Mouse (Mus musculus) heart, adult 2 months (tissue): ENCODE data around the gene Fam102b. TPM values are rescaled to one million over a fixed set of nuclear protein-coding genes. Genes with fewer than 3 reads are reported as not detected.

ENCODE experiments used
- DNase-seq, 2 experiments: peaks; one replicate each; pipeline ENCODE4 v3.0.0; 2021
- H3K27ac ChIP-seq: fragments of 200-600 bp; 2 replicates; pipeline ENCODE4 v1.8.1; 2022
- H3K27me3 ChIP-seq: fragments of 200-500 bp; 2 replicates; pipeline ENCODE4 v1.6.1; 2012; ENCODE audit warnings: mild to moderate bottlenecking, low read length, inconsistent platforms, mixed read lengths; ENCODE audit not compliant: control insufficient read depth, insufficient read depth
- H3K36me3 ChIP-seq: fragments of 200-500 bp; 2 replicates; pipeline ENCODE4 v1.6.1; 2012; ENCODE audit warnings: low read length, inconsistent platforms; ENCODE audit not compliant: control insufficient read depth, insufficient read depth
- H3K4me1 ChIP-seq: fragments of 200-500 bp; 2 replicates; pipeline ENCODE4 v1.6.1; 2011; ENCODE audit warnings: low read length; ENCODE audit not compliant: control insufficient read depth, insufficient read depth
- H3K4me3 ChIP-seq: fragments of 200-600 bp; 2 replicates; pipeline ENCODE4 v1.8.1; 2022
- H3K79me2 ChIP-seq: fragments of 200-500 bp; replicated peaks from 2 replicates; pipeline ENCODE4 v1.6.1; 2012; ENCODE audit warnings: mild to moderate bottlenecking, inconsistent platforms, low read length, moderate library complexity, mixed read lengths; ENCODE audit not compliant: control insufficient read depth, insufficient read depth
- H3K9ac ChIP-seq: fragments of 200-500 bp; 2 replicates; pipeline ENCODE4 v1.6.1; 2012; ENCODE audit warnings: low read depth, mild to moderate bottlenecking, control low read depth, inconsistent platforms, low read length, mixed read lengths
- CTCF ChIP-seq: fragments of 200-600 bp; IDR thresholded peaks from 2 replicates; pipeline ENCODE4 v1.8.1; 2022; ENCODE audit warnings: antibody characterized with exemption, mild to moderate bottlenecking, moderate library complexity
- EP300 ChIP-seq: fragments of 200-500 bp; IDR thresholded peaks from 2 replicates; pipeline ENCODE4 v1.6.1; 2011; ENCODE audit warnings: low read depth, low read length, control low read depth; ENCODE audit not compliant: insufficient read depth
- POLR2A ChIP-seq: fragments of 200-500 bp; IDR thresholded peaks from 2 replicates; pipeline ENCODE4 v1.6.1; 2011; ENCODE audit warnings: mild to moderate bottlenecking, low read depth, low read length, control low read depth; ENCODE audit not compliant: insufficient read depth
- WGBS: fragments of 180-500 bp; shearing (Covaris S2); methylation state at CpG from one replicate; pipeline ENCODE4 v1.1.7; 2018; 5-methylcytosine and 5-hydroxymethylcytosine counted together
- intact Hi-C: fragments of 180-260 bp; cut with DNase I; formaldehyde crosslinking; loops from one replicate; pipeline ENCODE4 v1.15.1; 2025
- polyA plus RNA-seq: library from polyadenylated mRNA; depleted of rRNA; stranded (reverse); fragments of >200 nt; gene quantifications from 2 replicates; pipeline ENCODE4 v1.2.3, GENCODE M21; 2012
- total RNA-seq, 2 experiments: library from RNA; stranded (reverse); gene quantifications; 2 replicates each; pipeline ENCODE4 v1.2.3; 2021

Gene Fam102b
- total and polyA plus RNA-seq, 3 experiments = 4.9 to 12.7 (median 11.2) TPM

GRCm38 (mm10) chr3:109025579-109025978 lies 1.8 kb downstream of the Fam102b start:
- Histone ChIP-seq H3K27me3 (no peaks in the 10 kb centered on the region), H3K36me3 (peaks cover 22% of the 10 kb centered on the region), H3K9ac (0 out of 2 replicates have a peak overlapping the region, but pooled peaks have one; percentile 6), H3K27ac (peak overlapping the region; percentile 78), H3K4me1 (peaks cover 14% of the 10 kb centered on the region), H3K79me2 (no peaks in the 10 kb centered on the region), H3K4me3 (peak overlapping the region; percentile 55)
- intact Hi-C loops = loop anchor here (1.0 to 10.0 kb wide), 5 partner anchors 38 to 319 kb away; partner anchors contain the start of genes Prpf38b, Slc25a24 and Vav3
- DNase-seq = peak; percentile 67 to 72
- 5% methylated on average over 16 of the region's 16 CpGs for WGBS
- TF ChIP-seq CTCF (peak; percentile 85), EP300 (0 out of 2 replicates have a peak, but pooled peaks have one; percentile 61), POLR2A (no peak)

- DNase-seq = no peak
- Histone ChIP-seq H3K9ac (no peak overlapping the region), H3K4me1 (peaks cover 12% of the 10 kb centered on the region), H3K27me3 (no peaks in the 10 kb centered on the region), H3K36me3 (peaks cover 20% of the 10 kb centered on the region), H3K27ac (peak overlapping the region; percentile 53), H3K79me2 (no peaks in the 10 kb centered on the region; the same call in 1 of the 2 replicates), H3K4me3 (no peak overlapping the region)
- TF ChIP-seq EP300 (no peak), POLR2A (no peak), CTCF (no peak)
- WGBS = 61% methylated on average over 8 of the region's 8 CpGs
- intact Hi-C loops = loop anchor here (10.0 kb wide), 3 partner anchors 102 to 322 kb away; partner anchors contain the start of genes Prpf38b, Slc25a24 and Vav3
These were observed 4.3 kb downstream of the Fam102b start for GRCm38 (mm10) chr3:109023066-109023465.

GRCm38 (mm10) chr3:109021720-109022516 lies 5.5 kb downstream of the Fam102b start:
- Histone ChIP-seq H3K4me1 (peaks cover 12% of the 10 kb centered on the region), H3K9ac (no peak overlapping the region), H3K79me2 (peaks cover 1% of the 10 kb centered on the region; the same call in 1 of the 2 replicates), H3K4me3 (no peak overlapping the region), H3K27me3 (no peaks in the 10 kb centered on the region), H3K36me3 (peaks cover 18% of the 10 kb centered on the region), H3K27ac (peak overlapping the region; percentile 62)
- intact Hi-C loops = loop anchor here (10.0 kb wide), 3 partner anchors 103 to 323 kb away; partner anchors contain the start of genes Prpf38b, Slc25a24 and Vav3
- TF ChIP-seq CTCF (no peak), EP300 (peak; percentile 19; the same call in 1 of the 2 replicates), POLR2A (no peak)
- DNase-seq = no peak
- 41% methylated on average over 6 of the region's 6 CpGs for WGBS

GRCm38 (mm10) chr3:109018336-109018735 lies 9.1 kb downstream of the Fam102b start:
- Histone ChIP-seq H3K4me3 (no peak overlapping the region), H3K27me3 (no peaks in the 10 kb centered on the region), H3K4me1 (peaks cover 5% of the 10 kb centered on the region), H3K79me2 (peaks cover 1% of the 10 kb centered on the region; the same call in 1 of the 2 replicates), H3K9ac (no peak overlapping the region), H3K27ac (no peak overlapping the region), H3K36me3 (peaks cover 12% of the 10 kb centered on the region)
- intact Hi-C loops = no loop called here
- TF ChIP-seq CTCF (no peak), POLR2A (no peak), EP300 (no peak)
- no peak for DNase-seq
- WGBS = 84% methylated on average over 5 of the region's 5 CpGs

- Histone ChIP-seq H3K9ac (no peak overlapping the region), H3K4me3 (no peak overlapping the region), H3K27me3 (no peaks in the 10 kb centered on the region), H3K27ac (no peak overlapping the region), H3K79me2 (peaks cover 2% of the 10 kb centered on the region; the same call in 1 of the 2 replicates), H3K4me1 (peaks cover 12% of the 10 kb centered on the region), H3K36me3 (peaks cover 12% of the 10 kb centered on the region)
- intact Hi-C loops = loop anchor here (5.0 kb wide), 1 partner anchor 40 kb away; no protein-coding TSS in a partner anchor
- DNase-seq = no peak
- 58% methylated on average over 4 of the region's 4 CpGs for WGBS
- TF ChIP-seq EP300 = no peak
- TF ChIP-seq POLR2A = no peak
- TF ChIP-seq CTCF = no peak
These were observed 14.8 kb downstream of the Fam102b start for GRCm38 (mm10) chr3:109012595-109012994.
